Mouse (Mus musculus): ENCODE data around the gene Serpinf2. TPM values are rescaled to one million over a fixed set of nuclear protein-coding genes. Genes with fewer than 3 reads are reported as not detected.
"Not testable (repeated sequence)": the region's sequence is repeated elsewhere in the genome, so short reads cannot be mapped to it uniquely, and the experiment has no call there.

Serpinf2 gene
- polyA plus RNA-seq, 3 experiments from 2014 or later = not detected

DNA sequence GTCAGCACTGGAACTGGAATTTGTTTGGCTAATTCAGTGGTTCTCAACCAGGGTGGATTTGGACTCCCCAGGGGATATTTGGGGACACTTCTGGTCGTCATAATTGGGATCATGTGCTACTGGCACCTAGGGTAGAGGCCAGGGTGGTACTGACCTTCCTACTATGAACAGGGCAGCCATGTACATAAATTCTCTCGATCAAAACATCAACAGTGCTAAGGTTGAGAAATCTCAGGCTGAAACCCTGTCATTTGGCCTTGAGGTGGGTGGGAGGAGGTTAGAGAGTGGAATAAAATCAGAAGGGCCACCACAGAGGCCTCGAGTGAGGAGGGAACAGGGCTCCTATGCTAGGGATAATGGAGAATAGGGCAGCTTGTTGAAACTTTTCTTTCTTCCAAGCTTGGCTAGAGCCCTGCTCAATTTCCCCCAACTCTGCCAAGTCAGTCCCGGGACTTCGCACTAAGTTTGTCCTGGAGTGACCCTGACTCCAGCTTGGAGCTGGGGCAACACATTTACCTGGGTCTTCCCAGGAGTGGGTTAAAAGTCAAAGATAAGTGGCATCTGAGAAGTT lies 19.8 kb upstream of the Serpinf2 start:
- no peak for ATAC-seq

DNA sequence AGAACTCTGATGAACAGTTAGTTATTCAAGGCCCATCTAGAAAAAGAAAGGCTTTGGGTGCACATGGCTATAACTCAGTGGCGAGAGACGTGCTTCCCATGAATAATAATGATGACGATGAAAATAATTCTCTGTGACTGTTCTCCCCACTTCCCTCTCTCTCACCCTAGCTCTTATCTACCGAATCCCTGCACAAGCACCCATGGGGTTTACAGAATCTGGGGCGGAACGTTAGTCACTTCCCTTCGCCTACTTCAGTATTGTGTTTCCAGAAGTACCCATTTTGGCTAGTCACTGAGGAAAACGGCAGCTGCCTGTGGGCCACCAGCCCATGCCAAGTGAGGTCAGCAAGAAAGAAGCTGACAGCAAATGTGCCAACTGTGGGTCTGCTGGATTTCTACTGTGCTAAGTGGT lies 19.2 kb upstream of the Serpinf2 start:
- no peak for ATAC-seq

DNA sequence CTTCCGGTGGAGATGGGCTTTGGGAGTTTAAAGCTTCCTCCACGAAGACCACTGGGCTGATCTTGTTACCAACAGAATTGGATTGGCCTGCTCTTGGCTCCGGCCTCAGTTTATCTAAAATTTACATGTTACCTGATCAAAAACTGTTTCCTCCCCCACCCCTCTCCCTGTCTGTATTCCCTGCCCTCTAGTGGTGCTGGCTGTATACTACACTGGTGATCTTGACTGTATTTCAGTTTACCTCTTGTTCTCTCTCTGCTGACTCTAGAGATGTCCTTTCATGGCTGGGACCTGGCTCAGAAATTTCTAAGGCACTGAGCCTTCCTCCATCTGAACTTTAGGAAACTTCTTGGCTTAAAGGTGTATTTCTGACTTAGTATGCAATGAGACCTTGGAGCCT lies 18.8 kb upstream of the Serpinf2 start:
- ATAC-seq = no peak

DNA sequence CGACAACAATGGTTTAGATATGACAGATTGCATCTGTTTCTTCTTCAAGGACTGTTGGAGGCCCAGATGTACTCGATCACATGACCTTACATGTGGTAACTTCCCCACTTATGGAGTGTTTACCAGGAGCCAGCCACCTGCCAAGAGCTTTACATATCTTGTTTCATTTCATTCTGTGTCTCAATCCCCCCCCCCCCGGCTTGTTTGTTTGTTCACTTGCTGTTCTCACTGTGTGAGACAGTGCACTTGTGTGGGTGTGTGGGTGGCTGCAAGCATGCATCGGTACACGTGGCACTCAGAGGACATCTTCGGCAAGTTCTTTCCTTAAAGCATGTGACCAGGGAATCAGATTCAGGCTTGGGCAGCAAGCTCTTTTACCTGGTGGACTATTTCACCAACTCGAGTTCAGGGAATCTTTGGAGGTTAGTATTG lies 17.1 kb upstream of the Serpinf2 start:
- ATAC-seq = no peak

DNA sequence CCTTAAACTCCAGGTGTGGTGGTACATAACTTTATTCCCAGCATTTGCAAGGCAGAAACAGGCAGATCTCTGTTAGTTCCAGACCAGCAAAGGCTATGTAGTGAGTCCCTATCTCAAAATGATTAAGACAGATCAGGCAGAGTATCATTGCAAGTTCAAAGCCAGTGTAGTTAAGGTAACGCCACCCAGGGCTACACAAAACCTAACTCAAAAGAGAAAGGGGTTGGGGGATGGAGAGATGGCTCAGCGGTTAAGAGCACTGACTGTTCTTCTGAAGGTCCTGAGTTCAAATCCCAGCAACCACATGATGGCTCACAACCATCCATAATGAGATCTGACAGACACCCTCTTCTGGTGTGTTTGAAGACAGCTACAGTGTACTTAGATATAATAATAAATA lies 16.6 kb upstream of the Serpinf2 start:
- ATAC-seq = not testable (repeated sequence)

DNA sequence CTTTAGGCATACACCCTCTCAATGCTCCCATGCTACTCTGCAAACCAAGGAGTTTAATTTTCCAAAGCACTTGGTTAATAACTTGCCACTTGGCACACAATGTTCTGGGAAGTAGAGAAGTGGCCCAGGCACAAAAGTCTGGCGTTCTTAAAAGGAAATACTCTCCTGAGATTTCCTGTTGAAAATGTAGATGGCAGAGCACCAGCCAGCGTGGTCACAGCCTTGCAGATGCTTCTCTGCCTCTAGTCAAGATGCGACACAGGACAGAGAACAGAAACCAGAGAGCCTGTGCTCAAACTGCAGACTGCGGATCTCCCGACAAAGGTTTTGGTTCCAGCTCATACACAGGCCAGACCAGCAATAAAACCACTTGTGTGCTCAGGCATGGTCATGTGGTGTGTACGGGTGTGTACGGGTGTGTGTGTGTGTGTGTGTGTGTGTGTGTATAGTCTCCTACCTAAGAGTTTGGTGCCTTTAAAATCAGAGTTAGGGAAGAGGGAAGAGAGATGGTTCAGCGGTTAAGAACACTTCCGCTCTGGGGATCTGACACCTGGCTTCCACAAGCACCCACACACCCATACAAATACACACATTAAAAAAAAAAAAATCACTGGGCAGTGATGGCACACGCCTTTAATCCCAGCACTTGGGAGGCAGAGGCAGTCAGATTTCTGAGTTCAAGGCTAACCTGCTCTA lies 15.8 kb upstream of the Serpinf2 start:
- no peak for ATAC-seq

DNA sequence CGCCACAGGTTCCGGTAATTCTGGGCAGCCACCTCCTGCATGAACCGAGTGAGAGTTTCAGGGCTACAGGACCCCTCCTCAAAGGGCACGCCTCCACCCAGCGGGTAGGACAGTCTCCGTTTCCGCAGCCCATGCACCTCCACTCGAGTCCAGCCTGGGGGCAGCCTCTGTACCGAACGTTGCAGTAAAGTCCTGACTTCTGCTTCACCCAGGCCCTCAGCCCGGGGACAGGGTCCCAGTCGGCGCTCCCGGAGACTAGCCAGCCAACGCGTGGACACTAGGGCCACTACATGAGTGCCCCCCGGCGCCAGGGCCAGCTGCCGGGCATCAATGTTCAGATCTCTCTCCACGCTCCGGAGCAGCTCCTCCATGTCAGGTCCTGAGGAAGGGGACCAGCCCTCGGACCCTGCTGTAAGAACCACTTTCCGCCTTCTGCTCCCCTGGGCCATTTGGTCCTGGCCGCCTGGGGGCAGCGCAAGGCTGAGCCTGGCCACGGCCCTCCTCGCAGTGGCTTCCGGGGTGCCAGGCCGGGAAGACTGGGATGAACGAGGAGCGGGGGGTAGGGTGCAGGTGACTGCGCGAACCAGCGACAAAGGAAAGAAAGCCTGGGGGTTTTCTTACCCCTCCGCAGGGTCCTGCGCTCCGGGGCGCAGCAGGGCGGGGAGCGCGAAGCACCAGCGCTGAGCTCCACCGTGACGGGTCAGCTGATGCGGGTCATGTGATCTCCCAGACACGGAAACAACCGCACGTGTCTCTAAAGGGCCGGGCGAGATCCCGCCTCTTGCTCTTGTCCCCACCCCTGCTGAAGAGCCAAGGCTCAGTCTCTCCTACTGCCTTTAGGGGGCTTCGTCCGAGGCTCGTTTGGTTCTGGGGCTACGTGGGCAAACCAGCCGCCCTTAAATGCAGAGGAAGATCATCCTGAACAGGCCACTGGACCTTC lies 14.9 kb upstream of the Serpinf2 start, which contains the start of gene Wdr81:
TSS of gene Wdr81 (minus strand) at position 727 of the 940 bp plus-strand sequence.
- ATAC-seq = peak; percentile 99

DNA sequence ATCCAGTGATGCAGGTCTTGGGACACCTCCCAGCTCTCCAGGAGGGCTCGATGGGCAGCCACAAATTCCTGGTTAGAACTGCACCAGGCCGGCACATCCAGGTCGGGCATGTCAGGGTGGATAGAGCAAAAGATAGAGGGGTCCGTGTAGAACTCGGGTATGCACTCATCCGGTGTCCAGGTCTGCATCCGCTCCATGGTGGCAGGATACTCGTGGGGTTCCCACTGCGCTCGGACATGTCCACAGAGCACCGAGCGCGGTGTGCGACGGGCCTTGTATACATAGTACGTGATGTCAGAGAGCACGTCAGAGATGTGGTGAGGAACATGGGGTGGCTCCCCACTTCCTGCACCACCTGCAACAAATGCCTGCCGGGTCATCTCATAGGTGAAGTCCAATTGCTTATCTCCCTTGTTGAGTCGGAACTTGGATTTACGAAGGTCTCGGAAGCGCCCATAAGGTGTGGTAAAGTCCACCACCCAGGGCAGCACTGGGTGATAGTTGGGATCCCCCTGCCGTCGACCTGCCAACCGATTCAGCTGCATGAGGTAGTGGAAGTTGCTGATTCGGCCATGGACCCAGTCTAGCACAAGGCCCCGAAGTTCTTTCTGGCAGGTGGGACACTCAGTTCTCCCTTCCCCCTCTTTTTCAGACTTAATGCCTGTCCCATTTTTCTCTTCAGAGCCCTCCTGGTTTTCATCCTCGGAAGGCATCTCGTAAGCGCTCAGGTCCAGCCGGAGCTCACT lies 13.6 kb upstream of the Serpinf2 start:
- ATAC-seq = no peak

DNA sequence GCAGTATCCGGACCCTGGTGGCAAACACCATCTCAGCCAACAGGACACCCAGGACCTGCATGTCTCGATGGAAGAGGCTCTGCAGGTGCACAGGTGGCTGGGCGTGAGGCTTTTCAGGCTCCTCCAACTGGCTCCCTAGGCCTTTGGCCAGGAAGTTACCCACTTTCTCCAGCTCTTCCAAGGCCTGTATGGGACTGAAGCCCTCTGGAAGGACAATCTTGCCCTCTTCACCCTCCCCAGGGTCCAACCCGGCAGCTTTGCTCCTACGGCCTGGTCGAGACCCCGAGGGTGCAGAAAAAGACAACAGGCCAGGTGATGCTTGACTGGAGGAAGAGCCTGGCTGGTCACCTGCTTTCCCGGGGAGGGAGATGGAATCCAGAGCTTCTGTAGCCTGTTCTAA lies 12.7 kb upstream of the Serpinf2 start:
- ATAC-seq = no peak

DNA sequence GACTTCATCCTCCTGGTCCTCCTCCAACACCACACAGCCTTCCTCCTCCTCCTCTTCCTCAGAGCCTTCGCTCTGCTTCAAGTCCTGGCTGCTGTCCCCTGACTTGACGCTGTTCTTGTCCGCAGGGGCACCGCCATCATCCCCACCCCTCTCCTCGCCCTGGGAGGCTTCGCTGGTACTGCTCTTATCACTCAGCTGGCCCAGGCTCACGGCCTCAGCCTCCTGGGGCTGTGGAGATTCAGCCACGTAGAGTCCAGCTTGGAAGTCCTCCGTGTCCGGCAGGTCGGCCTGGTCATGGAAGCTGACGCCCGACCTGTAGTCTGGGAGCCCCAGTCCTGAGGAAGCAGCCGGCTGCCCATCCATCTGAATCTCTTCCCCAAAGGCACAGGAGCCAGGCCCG lies 11.5 kb upstream of the Serpinf2 start:
- no peak for ATAC-seq

DNA sequence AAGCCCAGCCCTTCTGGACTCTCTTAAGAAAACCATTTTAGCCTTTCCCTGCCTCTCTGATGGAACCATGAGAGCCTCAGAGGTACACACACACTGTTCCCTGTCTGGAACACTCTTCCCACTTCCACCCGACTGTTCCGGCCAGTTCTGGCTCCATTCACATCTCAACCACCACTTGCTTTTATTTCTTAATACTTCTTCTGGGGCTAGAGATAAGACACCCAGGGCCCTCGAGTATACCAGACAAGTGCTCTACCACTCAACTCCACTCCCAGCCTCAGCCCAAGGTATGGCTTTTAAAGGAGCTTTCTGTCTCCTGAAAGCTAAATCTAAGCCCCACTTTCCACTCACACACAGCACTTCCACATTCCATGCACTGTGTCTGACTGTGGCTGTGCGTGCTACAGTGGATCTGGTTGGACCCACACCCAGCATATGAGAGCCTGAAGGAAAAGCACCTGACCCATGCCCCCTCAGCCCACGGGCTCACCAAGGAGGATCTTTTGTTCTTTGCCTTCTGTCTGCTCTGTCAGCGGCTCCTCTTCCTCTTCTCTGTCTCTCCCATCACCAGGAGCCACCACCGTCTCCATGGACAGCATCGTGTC lies 11.0 kb upstream of the Serpinf2 start:
- no peak for ATAC-seq

DNA sequence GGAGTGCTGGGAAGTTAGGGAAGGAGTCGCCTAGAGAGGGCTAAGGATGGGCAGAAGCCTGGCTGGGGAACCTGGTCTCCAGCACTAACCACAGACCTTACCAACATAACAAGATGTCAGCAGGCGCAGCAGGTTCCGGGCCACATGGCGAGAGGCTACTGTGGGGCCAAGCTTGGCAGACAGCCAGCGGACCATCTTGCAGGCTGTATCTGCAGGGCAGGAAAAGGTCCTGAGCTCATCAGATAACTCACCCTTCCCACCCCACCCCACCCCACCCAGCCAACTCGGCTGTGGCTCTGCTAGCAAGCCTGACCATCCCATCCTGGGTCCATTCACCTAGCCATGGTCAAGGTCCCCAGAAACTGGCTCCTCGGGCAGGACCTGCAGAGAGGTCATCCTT lies 10.3 kb upstream of the Serpinf2 start:
- ATAC-seq = no peak

DNA sequence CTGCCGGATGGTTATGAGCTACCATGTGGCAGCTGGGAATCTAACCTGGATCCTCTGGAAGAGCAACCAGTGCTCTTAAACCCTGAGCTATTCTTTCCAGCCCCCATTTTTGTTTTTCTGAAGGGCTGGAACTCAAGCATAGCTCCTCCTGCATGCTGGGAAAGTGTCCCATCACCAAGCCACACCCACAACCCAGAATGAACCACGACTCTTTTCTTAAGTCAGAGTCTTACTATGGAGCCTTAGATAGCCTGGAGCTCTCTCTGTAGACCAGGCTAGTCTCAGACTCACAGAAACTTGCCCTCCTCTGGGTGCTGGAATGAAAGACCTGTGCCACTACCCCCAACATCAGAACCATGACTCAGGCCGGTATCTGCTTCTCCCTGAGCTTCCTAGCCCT lies 9.2 kb upstream of the Serpinf2 start:
- ATAC-seq = no peak

DNA sequence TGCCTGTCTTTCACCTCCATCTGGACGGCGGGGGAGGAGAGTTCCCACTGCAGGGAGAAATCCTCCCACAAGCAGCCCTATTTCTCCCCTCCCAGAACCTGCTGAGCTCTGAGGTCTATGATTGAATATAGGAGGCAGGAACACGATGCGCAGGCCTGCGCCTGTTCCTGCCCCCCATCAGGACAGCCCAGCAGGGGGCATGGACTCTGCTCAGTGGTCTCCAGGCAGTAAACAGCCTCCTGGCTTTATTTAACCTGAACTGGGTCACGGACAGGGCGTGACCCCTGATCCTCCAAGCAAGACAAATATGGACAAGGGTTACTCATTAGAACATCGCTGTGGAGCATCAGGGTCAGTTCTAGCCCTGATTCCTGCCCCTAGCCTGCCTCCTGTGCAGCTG lies 4.3 kb upstream of the Serpinf2 start:
- no peak for ATAC-seq

DNA sequence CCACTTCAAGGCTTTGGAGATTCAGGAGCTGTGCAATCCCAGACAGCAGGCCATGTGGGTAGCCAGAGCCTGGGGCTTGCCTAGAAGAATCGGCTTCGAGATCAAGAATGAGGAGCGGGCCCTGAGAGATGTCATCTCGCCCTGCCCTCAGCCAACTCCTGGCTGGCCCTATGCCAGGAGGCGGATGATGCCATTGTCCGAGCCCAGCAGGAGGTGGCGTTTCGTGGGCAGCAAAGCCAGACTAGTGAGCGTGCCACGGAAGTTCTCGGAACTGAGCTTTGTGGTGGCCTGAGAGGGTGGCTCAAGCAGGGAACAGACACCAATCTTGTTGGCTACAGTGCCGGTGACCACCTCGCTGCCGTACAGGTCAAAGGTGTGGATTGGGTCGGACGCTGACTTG lies 2.2 kb upstream of the Serpinf2 start:
- ATAC-seq = no peak

DNA sequence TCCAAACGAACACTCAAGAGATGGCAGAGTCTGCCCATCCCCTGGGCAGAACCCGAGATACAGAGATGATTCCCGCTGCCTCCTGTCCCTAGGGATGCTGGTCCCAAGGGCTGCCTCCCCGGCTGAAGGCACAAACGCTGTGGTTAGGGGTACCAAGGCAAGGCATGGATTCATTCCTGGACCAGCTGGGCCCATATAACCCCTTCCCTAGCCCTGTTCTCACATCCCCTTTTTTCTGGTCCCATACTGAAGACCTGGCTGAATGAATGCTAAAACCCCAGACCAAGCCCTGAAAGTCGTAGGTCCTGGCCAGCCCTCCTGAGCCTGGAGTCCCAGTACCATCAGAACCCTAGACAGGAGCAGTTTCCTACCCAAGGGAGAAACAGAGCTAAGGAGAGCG lies 1.6 kb upstream of the Serpinf2 start:
- ATAC-seq = no peak

DNA sequence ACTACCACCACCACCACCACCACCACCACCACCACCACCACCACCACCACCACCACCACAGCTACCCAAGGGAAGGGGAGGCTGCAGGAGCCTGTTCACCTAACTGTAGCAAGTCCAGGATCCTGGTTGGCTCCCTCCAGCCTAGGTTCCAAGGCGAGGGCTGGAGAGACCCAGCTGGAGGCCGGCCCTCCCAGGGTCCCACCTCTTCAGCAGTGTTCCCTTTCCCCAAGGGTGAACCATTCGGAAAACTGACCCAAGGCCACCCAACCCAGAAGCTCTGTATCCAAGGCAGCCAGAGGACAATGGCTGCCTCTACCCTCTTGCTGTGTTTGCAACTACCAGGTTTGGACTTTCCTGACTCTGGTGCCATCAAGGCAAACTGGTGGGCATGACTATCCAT lies 560 bp upstream of the Serpinf2 start:
- no peak for ATAC-seq

DNA sequence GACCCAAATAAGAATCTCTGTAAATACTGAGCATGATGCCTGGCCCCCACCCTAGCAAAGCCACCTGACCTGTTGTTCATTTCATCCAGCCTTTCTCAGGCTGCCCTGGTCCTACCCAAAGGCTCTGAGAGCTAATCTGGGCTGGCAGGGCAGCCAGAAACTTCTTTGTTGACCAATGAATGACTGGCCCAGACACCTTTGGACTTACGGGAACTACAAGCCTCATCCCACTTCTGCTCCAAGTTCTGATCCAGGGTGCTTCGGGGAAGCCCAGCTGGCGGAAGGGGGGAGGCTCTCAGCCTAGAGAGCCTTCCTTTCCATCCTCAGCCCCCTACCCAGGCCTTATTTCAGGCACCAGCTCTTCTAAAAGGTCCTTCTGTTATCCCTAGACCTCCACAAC lies 587 bp downstream of the Serpinf2 start:
- no peak for ATAC-seq

DNA sequence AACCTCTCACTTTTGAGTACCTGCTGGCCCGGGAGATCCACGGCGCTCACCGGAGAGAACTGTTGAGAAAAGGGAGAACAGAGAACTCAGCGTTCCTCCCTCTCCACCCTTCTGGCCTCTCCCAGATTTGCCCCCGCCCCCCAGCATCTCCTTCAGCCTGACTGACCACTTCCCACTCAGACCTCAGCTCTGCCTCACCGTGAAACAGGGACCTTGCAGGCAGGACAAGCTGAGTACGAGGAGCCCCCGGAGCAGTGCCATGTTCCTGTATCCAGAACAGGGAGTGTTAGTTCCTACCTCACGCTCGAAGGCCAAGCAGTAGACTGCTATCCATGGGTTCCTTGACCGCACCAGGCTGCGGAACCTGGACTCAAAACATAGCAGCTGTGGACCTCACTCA lies 1.2 kb downstream of the Serpinf2 start:
- ATAC-seq = no peak

DNA sequence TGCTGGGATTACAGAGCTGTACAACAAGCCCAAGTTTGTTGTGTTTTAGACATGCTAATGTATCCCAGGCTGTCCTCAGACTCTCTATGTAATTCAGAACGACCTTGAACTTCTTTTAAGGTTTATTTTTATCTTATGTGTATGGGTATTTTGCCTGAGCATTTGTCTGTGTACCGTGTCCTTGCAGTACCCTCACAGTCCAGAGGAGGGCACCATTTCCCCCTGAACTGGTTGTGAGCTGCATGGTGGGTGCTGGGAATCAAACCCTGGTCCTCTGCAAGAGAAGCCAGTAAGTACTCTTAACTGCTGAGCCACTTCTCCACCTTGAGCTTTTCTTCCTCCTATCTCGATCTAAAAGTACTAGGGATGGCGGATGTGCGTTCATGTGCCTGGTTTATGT lies 5.3 kb downstream of the Serpinf2 start:
- ATAC-seq = no peak

DNA sequence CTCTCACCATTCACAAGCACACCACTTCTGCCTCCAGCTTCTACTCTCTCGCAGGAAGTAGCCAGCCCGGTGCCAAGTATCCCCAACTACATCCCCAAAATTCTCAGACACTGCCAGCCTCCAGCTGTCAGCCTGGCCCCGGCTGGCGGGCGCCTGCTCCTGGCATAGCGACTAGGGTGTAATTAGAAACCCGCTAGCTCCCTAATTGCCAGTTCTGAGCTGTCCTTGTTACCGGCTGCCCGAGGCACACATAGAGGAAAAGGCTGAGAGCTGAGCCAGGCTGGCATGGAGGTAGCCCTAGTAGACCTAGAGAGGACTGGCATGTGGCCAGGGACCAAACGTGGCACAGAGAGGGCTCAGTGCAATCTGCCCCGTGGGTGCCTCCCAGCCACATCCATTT lies 8.1 kb downstream of the Serpinf2 start:
- ATAC-seq = no peak

DNA sequence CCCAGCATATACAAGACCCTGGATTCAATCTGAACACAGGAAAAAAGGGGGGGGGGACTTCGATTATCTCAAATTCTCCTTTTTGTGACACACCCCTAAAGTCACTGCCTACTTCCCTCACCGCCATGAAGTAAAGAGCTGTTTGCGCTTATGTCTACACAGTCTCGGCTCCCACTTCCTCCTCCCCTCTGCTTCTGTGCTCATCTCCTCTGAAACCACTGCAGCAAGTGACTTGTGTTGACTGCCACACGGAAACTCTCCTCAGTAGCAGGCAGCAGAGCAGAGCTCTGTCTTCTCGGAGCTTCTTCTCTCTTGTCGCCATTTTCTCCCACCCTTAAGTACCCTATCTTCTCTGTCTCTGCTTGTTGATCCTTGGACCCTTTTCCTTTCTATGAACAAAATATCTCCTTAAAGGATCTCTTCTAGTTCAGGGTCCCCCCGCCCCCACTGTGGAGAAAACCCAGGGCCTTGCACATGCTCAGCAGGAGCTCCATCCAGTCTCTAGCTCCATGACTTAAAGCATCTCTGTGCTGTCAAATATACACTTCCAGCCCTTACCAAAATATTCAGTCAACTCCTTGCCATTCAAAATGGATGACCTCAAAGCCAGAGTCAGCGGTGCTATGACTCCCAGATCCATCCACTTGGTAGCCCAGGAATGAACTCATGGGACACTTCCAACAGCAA lies 10.2 kb downstream of the Serpinf2 start:
- ATAC-seq = peak; percentile 86
